Mouse (Mus musculus): ENCODE measurements around the gene Zfp385b. TPM values are rescaled to one million over a fixed set of nuclear protein-coding genes. Genes with fewer than 3 reads are reported as not detected.

The Zfp385b gene
- polyA plus RNA-seq, 1 experiment: 12.0 TPM

DNA sequence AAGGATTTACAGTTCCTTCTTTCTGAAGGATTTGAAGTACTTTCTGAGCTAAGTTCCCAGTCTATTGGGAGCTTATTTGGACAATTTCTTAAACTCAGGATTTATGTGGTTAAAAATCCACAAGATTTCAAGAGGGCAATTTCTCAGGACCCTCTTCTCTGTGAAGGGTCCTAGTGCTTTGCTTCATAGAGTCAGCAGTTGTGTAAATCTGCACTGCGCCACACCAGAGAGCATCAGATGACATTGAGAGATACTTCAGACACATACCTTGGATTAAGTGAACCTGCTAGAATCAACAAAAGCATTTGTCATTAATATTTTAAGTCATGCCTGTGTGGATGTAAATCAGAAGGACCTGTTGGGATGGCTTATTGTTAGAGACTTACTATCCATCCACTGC lies 439.5 kb downstream of the Zfp385b start:
- no peak for DNase-seq (ENCODE audit: low read depth)

GRCm38 (mm10) chr2:77379332-77379731 lies 440.1 kb downstream of the Zfp385b start:
- DNase-seq (ENCODE audit: low read depth): no peak

DNA sequence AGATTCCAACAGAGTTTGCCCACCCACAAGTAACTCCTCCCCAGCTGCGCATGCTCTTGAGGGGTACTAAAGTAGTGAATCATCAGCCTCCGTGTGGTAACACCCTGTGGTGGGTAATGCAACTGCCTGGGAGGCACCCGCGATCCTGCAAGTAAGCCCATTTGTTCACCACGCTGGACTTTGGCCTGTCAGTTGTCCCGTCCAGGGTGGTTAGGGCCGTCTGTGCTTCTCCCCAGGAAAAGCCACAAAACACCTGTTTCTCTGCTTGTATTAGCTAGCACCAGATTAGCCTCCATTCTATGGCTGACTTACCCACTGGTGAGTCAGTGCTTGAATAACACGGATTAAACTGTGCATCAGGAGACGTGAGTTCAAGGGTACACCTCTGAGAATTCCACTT lies 442.6 kb downstream of the Zfp385b start:
- DNase-seq (ENCODE audit: low read depth): no peak

- no peak for DNase-seq (ENCODE audit: low read depth)
Observed at GRCm38 (mm10) chr2:77375155-77375554, 444.3 kb downstream of the Zfp385b start.

- DNase-seq (ENCODE audit: low read depth): no peak
Observed at GRCm38 (mm10) chr2:77369174-77369573, 450.3 kb downstream of the Zfp385b start.

Other genes starting within 250 kb of the Zfp385b start
- 5.6 and 8.0 TPM in 2 replicates for gene Cwc22, start 126.7 kb upstream of the Zfp385b start, polyA plus RNA-seq (2012; rRNA removed)

All from gonadal fat pad, adult 2 months (tissue).